Mouse (Mus musculus): Measurements from ENCODE around the gene Zfp526. TPM values are rescaled to one million over a fixed set of nuclear protein-coding genes. Genes with fewer than 3 reads are reported as not detected.
A peak's percentile ranks its signal among the peaks of the same experiment; 100 is the strongest.

Zfp526 gene
- polyA plus RNA-seq, 1 experiment: 29.4 TPM

GRCm38 (mm10) chr7:25213099-25213498 is 8.1 kb upstream of the Zfp526 start:
- peaks cover 2% of the 10 kb centered on the region; the same call in 1 of the 2 replicates for H3K36me3 ChIP-seq (ENCODE audit: control insufficient read depth, insufficient read depth, low read length)

GRCm38 (mm10) chr7:25214172-25214571 is 7.1 kb upstream of the Zfp526 start:
- Histone ChIP-seq H3K4me3 (ENCODE audit: control insufficient read depth, low read depth, low read length) (no peak overlapping the region), H3K4me1 (ENCODE audit: control insufficient read depth, insufficient read depth, low read length) (peaks cover 13% of the 10 kb centered on the region), H3K27me3 (ENCODE audit: control insufficient read depth, insufficient read depth, low read length) (no peaks in the 10 kb centered on the region), H3K36me3 (ENCODE audit: control insufficient read depth, insufficient read depth, low read length) (peaks cover 2% of the 10 kb centered on the region; the same call in 1 of the 2 replicates), H3K27ac (ENCODE audit: control insufficient read depth, insufficient read depth, low read depth, low read length) (no peak overlapping the region)
- TF ChIP-seq CTCF (IDR thresholded peaks at IDR 0.05; ENCODE audit: control insufficient read depth, insufficient read depth, insufficient replicate concordance, low read depth, low read length) (no peak), POLR2A (IDR thresholded peaks at IDR 0.05; ENCODE audit: control insufficient read depth, low read depth, low read length) (no peak)

More at GRCm38 (mm10) chr7:25213099-25213498, 8.1 kb upstream of the Zfp526 start:
- Histone ChIP-seq H3K4me3 (ENCODE audit: control insufficient read depth, low read depth, low read length) (no peak overlapping the region), H3K4me1 (ENCODE audit: control insufficient read depth, insufficient read depth, low read length) (peaks cover 5% of the 10 kb centered on the region), H3K27ac (ENCODE audit: control insufficient read depth, insufficient read depth, low read depth, low read length) (no peak overlapping the region), H3K27me3 (ENCODE audit: control insufficient read depth, insufficient read depth, low read length) (no peaks in the 10 kb centered on the region)
- no peak for TF ChIP-seq CTCF (IDR thresholded peaks at IDR 0.05; ENCODE audit: control insufficient read depth, insufficient read depth, insufficient replicate concordance, low read depth, low read length)
- no peak for TF ChIP-seq POLR2A (IDR thresholded peaks at IDR 0.05; ENCODE audit: control insufficient read depth, low read depth, low read length)

- Histone ChIP-seq H3K36me3 (ENCODE audit: control insufficient read depth, insufficient read depth, low read length) (no peaks in the 10 kb centered on the region), H3K4me1 (ENCODE audit: control insufficient read depth, insufficient read depth, low read length) (peaks cover 30% of the 10 kb centered on the region), H3K4me3 (ENCODE audit: control insufficient read depth, low read depth, low read length) (peak overlapping the region; percentile 91), H3K27me3 (ENCODE audit: control insufficient read depth, insufficient read depth, low read length) (no peaks in the 10 kb centered on the region), H3K27ac (ENCODE audit: control insufficient read depth, insufficient read depth, low read depth, low read length) (no peak overlapping the region)
- TF ChIP-seq POLR2A (IDR thresholded peaks at IDR 0.05; ENCODE audit: control insufficient read depth, low read depth, low read length) (no peak), CTCF (IDR thresholded peaks at IDR 0.05; ENCODE audit: control insufficient read depth, insufficient read depth, insufficient replicate concordance, low read depth, low read length) (no peak)
Measured at GRCm38 (mm10) chr7:25217653-25218395, 3.4 kb upstream of the Zfp526 start.

- Histone ChIP-seq H3K27ac (ENCODE audit: control insufficient read depth, insufficient read depth, low read depth, low read length) (peak overlapping the region; percentile 93), H3K4me3 (ENCODE audit: control insufficient read depth, low read depth, low read length) (peak overlapping the region; percentile 91)
Measured at GRCm38 (mm10) chr7:25218705-25219415, 2.4 kb upstream of the Zfp526 start.

GRCm38 (mm10) chr7:25219416-25219750 is 1.8 kb upstream of the Zfp526 start:
- Histone ChIP-seq H3K4me3 (ENCODE audit: control insufficient read depth, low read depth, low read length) (peak overlapping the region; percentile 91), H3K27ac (ENCODE audit: control insufficient read depth, insufficient read depth, low read depth, low read length) (peak overlapping the region; percentile 93), H3K4me1 (ENCODE audit: control insufficient read depth, insufficient read depth, low read length) (peaks cover 30% of the 10 kb centered on the region), H3K36me3 (ENCODE audit: control insufficient read depth, insufficient read depth, low read length) (no peaks in the 10 kb centered on the region), H3K27me3 (ENCODE audit: control insufficient read depth, insufficient read depth, low read length) (no peaks in the 10 kb centered on the region)
- TF ChIP-seq CTCF (IDR thresholded peaks at IDR 0.05; ENCODE audit: control insufficient read depth, insufficient read depth, insufficient replicate concordance, low read depth, low read length) (no peak), POLR2A (IDR thresholded peaks at IDR 0.05; ENCODE audit: control insufficient read depth, low read depth, low read length) (no peak; the same call in 1 of the 2 replicates)

More at GRCm38 (mm10) chr7:25218705-25219415, 2.4 kb upstream of the Zfp526 start:
- Histone ChIP-seq H3K36me3 (ENCODE audit: control insufficient read depth, insufficient read depth, low read length) (no peaks in the 10 kb centered on the region), H3K27me3 (ENCODE audit: control insufficient read depth, insufficient read depth, low read length) (no peaks in the 10 kb centered on the region), H3K4me1 (ENCODE audit: control insufficient read depth, insufficient read depth, low read length) (peaks cover 30% of the 10 kb centered on the region)
- TF ChIP-seq CTCF (IDR thresholded peaks at IDR 0.05; ENCODE audit: control insufficient read depth, insufficient read depth, insufficient replicate concordance, low read depth, low read length): no peak
- TF ChIP-seq POLR2A (IDR thresholded peaks at IDR 0.05; ENCODE audit: control insufficient read depth, low read depth, low read length): 0 out of 2 replicates have a peak, but pooled peaks have one; percentile 75

- Histone ChIP-seq H3K4me1 (ENCODE audit: control insufficient read depth, insufficient read depth, low read length) (peaks cover 30% of the 10 kb centered on the region), H3K27me3 (ENCODE audit: control insufficient read depth, insufficient read depth, low read length) (no peaks in the 10 kb centered on the region), H3K4me3 (ENCODE audit: control insufficient read depth, low read depth, low read length) (peak overlapping the region; percentile 91), H3K36me3 (ENCODE audit: control insufficient read depth, insufficient read depth, low read length) (no peaks in the 10 kb centered on the region), H3K27ac (ENCODE audit: control insufficient read depth, insufficient read depth, low read depth, low read length) (peak overlapping the region; percentile 93)
- peak; percentile 71; the same call in 1 of the 2 replicates for TF ChIP-seq POLR2A (IDR thresholded peaks at IDR 0.05; ENCODE audit: control insufficient read depth, low read depth, low read length)
- TF ChIP-seq CTCF (IDR thresholded peaks at IDR 0.05; ENCODE audit: control insufficient read depth, insufficient read depth, insufficient replicate concordance, low read depth, low read length): no peak
Measured at GRCm38 (mm10) chr7:25219756-25220456, 1.3 kb upstream of the Zfp526 start.

Data from testis, adult 2 months (tissue).